Mouse (Mus musculus) liver, postnatal 0 days (tissue): ENCODE measurements around the gene Agfg2. TPM values are rescaled to one million over a fixed set of nuclear protein-coding genes. Genes with fewer than 3 reads are reported as not detected.
A peak's percentile ranks its signal among the peaks of the same experiment; 100 is the strongest.

Experiments used
- ATAC-seq: fragments of 200-750 bp; cut with Nextera tagmentation; 2 replicates; pipeline ENCODE4 v1.8.0; 2017; ENCODE audit warnings: mild to moderate bottlenecking, moderate library complexity
- DNase-seq: peaks from one replicate; pipeline ENCODE4 v3.0.0-alpha.2; 2016
- H3K27ac ChIP-seq: fragments of 300-500 bp; sonication (generic); 2 replicates; pipeline ENCODE4 v1.5.1; 2014; ENCODE audit warnings: antibody characterized with exemption, moderate library complexity, mild to moderate bottlenecking, low read depth
- H3K27me3 ChIP-seq: fragments of 300-500 bp; sonication (generic); 2 replicates; pipeline ENCODE4 v1.6.1; 2014; ENCODE audit warnings: low read length, control low read depth, mixed read lengths; ENCODE audit not compliant: insufficient read depth
- H3K36me3 ChIP-seq: fragments of 300-500 bp; sonication (generic); replicated peaks from 2 replicates; pipeline ENCODE4 v1.6.1; 2014; ENCODE audit warnings: mild to moderate bottlenecking, control low read depth, low read length, moderate library complexity, mixed read lengths; ENCODE audit not compliant: insufficient read depth
- H3K4me1 ChIP-seq: fragments of 300-500 bp; sonication (generic); 2 replicates; pipeline ENCODE4 v1.6.1; 2014; ENCODE audit warnings: antibody characterized with exemption, mild to moderate bottlenecking, control low read depth; ENCODE audit not compliant: insufficient read depth
- H3K4me2 ChIP-seq: fragments of 300-500 bp; sonication (generic); 2 replicates; pipeline ENCODE4 v1.6.1; 2014; ENCODE audit warnings: low read depth, mild to moderate bottlenecking, low read length, moderate library complexity, mixed read lengths
- H3K4me3 ChIP-seq: fragments of 300-500 bp; sonication (generic); 2 replicates; pipeline ENCODE4 v1.5.1; 2014; ENCODE audit warnings: low read depth, low read length
- H3K9ac ChIP-seq: fragments of 300-500 bp; sonication (generic); replicated peaks from 2 replicates; pipeline ENCODE4 v1.6.1; 2014; ENCODE audit warnings: mild to moderate bottlenecking, moderate library complexity
- H3K9me3 ChIP-seq: fragments of 300-500 bp; sonication (generic); 2 replicates; pipeline ENCODE4 v1.6.1; 2016; ENCODE audit warnings: mild to moderate bottlenecking, control low read depth, low read length, mixed read lengths
- CTCF ChIP-seq: sonication (generic); IDR thresholded peaks from 2 replicates; pipeline ENCODE4 v1.5.1; 2016; ENCODE audit warnings: antibody characterized with exemption, low read depth
- EP300 ChIP-seq: IDR thresholded peaks from 2 replicates; pipeline ENCODE4 v1.6.1; 2016; ENCODE audit warnings: antibody characterized with exemption, low read depth, mild to moderate bottlenecking
- WGBS: fragments of 180-500 bp; shearing (Covaris S2); extraction: QIAGEN DNeasy Blood & Tissue Kit; methylation state at CpG from one replicate; pipeline ENCODE4 v1.1.7; 2014; ENCODE audit not compliant: insufficient replicate concordance; 5-methylcytosine and 5-hydroxymethylcytosine counted together
- polyA plus RNA-seq: library from polyadenylated mRNA; unstranded; fragments of >200 nt; fragmentation: Nextera tagmentation; extraction: Ambion mirVana; gene quantifications from 2 replicates; pipeline ENCODE4 v1.2.1, GENCODE M21; 2015

The Agfg2 gene
- polyA plus RNA-seq, 1 experiment from 2014 or later: 29.5 TPM

- no peak for DNase-seq
- no peaks in the 10 kb centered on the region for H3K27me3 ChIP-seq
- H3K9me3 ChIP-seq: no peaks in the 10 kb centered on the region
- H3K36me3 ChIP-seq: peaks cover 42% of the 10 kb centered on the region
- peaks cover 44% of the 10 kb centered on the region for H3K4me1 ChIP-seq
- TF ChIP-seq CTCF (no peak), EP300 (no peak)
- H3K9ac ChIP-seq: no peak overlapping the region
- H3K27ac ChIP-seq: no peak overlapping the region
- H3K4me2 ChIP-seq: no peak overlapping the region
- WGBS: 93% methylated on average over 8 of the region's 8 CpGs
- H3K4me3 ChIP-seq: no peak overlapping the region
- ATAC-seq: no peak
Measured at GRCm38 (mm10) chr5:137677859-137678258, 6.7 kb downstream of the Agfg2 start.

GRCm38 (mm10) chr5:137674786-137675185, 9.7 kb downstream of the Agfg2 start:
- no peak overlapping the region for H3K9ac ChIP-seq
- H3K9me3 ChIP-seq: no peaks in the 10 kb centered on the region
- no peak overlapping the region for H3K4me3 ChIP-seq
- H3K4me2 ChIP-seq: peak overlapping the region; percentile 34; the same call in 1 of the 2 replicates
- WGBS: 79% methylated on average over 8 of the region's 8 CpGs
- DNase-seq: peak; percentile 52
- TF ChIP-seq EP300: peak; percentile 77; the same call in 1 of the 2 replicates
- no peak for TF ChIP-seq CTCF
- peaks cover 51% of the 10 kb centered on the region for H3K4me1 ChIP-seq
- peak overlapping the region; percentile 91 for H3K27ac ChIP-seq
- H3K27me3 ChIP-seq: no peaks in the 10 kb centered on the region
- peak; percentile 73 for ATAC-seq
- peaks cover 18% of the 10 kb centered on the region for H3K36me3 ChIP-seq

- Histone ChIP-seq H3K27me3 (no peaks in the 10 kb centered on the region), H3K9me3 (no peaks in the 10 kb centered on the region), H3K4me2 (peak overlapping the region; percentile 38), H3K27ac (peak overlapping the region; percentile 89), H3K4me1 (peaks cover 49% of the 10 kb centered on the region), H3K9ac (no peak overlapping the region), H3K4me3 (no peak overlapping the region), H3K36me3 (peaks cover 10% of the 10 kb centered on the region)
- ATAC-seq (peak; percentile 10; the same call in 1 of the 2 replicates), DNase-seq (no peak)
- 46% methylated on average over 6 of the region's 6 CpGs for WGBS
- TF ChIP-seq EP300 (peak; percentile 94), CTCF (no peak)
Measured at GRCm38 (mm10) chr5:137673015-137673414, 11.5 kb downstream of the Agfg2 start.

- Histone ChIP-seq H3K27ac (peak overlapping the region; percentile 89), H3K36me3 (peaks cover 7% of the 10 kb centered on the region), H3K27me3 (no peaks in the 10 kb centered on the region), H3K9me3 (no peaks in the 10 kb centered on the region), H3K4me2 (no peak overlapping the region), H3K9ac (no peak overlapping the region), H3K4me1 (peaks cover 49% of the 10 kb centered on the region), H3K4me3 (no peak overlapping the region)
- TF ChIP-seq CTCF: no peak
- no peak for TF ChIP-seq EP300
- WGBS: 76% methylated on average over 5 of the region's 5 CpGs
- DNase-seq (no peak), ATAC-seq (no peak; the same call in 1 of the 2 replicates)
Measured at GRCm38 (mm10) chr5:137672361-137672760, 12.2 kb downstream of the Agfg2 start.

GRCm38 (mm10) chr5:137671443-137672240, 12.9 kb downstream of the Agfg2 start:
- peak; percentile 79 for DNase-seq
- peak; percentile 81 for ATAC-seq
- Histone ChIP-seq H3K36me3 (peaks cover 12% of the 10 kb centered on the region), H3K27ac (peak overlapping the region; percentile 89), H3K9me3 (no peaks in the 10 kb centered on the region), H3K27me3 (no peaks in the 10 kb centered on the region), H3K4me2 (peak overlapping the region; percentile 4), H3K9ac (peak overlapping the region; percentile 13; the same call in 1 of the 2 replicates), H3K4me3 (no peak overlapping the region), H3K4me1 (peaks cover 47% of the 10 kb centered on the region)
- TF ChIP-seq CTCF: no peak
- peak; percentile 70 for TF ChIP-seq EP300
- WGBS: 13% methylated on average over 9 of the region's 9 CpGs

- no peak for DNase-seq
- no peak for ATAC-seq
- Histone ChIP-seq H3K9me3 (no peaks in the 10 kb centered on the region), H3K4me1 (peaks cover 42% of the 10 kb centered on the region), H3K27me3 (no peaks in the 10 kb centered on the region), H3K36me3 (peaks cover 21% of the 10 kb centered on the region), H3K27ac (peak overlapping the region; percentile 89; the same call in 1 of the 2 replicates), H3K4me3 (no peak overlapping the region), H3K9ac (no peak overlapping the region), H3K4me2 (no peak overlapping the region)
- TF ChIP-seq EP300 (no peak), CTCF (peak; percentile 73)
- 97% methylated on average over 1 of the region's 1 CpGs for WGBS
Measured at GRCm38 (mm10) chr5:137670240-137670639, 14.3 kb downstream of the Agfg2 start.
